Mouse (Mus musculus): ENCODE measurements around the gene Hoxb4.

Gene Hoxb4

DNA sequence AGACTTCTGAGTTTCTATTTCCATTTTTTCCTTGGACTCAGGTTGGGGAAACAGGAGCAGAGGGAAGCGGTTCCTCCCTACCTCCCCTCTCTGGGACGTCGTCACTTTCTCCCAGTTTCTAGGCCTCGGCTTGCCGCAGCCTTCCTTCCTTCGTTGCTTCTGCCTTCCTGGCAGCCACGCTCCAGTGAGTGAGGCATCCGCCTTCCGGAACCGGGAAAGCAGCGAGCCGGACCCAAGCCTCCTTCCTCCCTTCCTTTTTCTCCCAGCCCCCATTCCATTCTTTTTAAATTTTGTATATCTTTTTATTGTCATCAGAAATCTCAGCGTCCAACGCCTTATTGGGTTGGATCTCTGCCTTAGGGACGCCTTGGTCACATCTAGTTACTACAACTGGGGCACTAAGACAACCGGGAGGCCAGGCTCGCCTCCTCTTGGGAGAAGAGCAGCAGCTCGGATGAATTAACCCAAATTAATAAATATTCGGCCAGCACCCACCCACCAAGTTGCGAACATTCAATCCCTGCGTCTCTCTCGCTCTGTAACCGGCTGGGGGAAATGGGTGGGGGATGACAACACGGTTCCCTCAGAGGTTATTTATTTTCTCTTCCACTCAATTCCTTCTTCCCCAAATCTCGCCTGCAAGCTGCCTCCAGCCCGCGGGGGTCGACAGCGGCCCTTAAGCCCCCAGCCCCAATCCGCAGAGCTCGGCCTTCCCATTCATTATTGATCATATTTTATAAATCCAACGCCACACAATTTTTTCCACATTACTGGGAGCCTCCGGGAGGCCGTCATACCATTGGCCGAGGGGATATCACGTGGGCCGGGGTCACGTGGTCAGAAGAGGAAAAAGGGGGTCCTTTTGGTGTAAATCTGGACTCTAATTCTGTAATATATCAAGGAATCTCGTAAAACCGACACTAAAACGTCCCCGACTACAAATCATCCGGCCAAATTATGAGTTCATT, 32.0 kb upstream of the Hoxb4 start, which contains the start of gene Hoxb7:
Hoxb7 (plus strand) TSS at position 853 of the 968 bp plus-strand sequence.
- DNase-seq: no peak

GRCm38 (mm10) chr11:96286739-96287385, 31.2 kb upstream of the Hoxb4 start:
- DNase-seq: no peak

DNA sequence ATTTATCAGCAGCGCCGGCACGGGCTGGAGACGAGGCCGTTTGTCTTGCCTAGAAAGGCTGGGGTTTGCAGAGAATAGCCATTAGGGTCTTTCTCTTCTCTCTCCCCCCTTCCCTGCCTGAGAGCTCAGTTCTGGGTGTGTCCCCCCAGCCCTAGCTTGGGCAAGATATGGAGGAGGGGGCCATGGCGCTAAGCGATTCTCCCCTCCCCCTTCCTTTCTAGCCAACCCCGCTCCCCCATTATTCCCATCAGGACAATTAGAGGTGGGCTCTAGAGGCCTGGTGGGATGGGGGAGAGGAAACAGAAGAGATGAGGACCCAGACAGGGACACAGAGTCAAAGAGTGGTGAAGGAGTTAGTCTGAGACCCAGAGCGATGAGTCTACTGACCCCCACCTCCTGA, 30.7 kb upstream of the Hoxb4 start:
- DNase-seq: no peak

- no peak for DNase-seq
Measured at GRCm38 (mm10) chr11:96288455-96289221, 29.4 kb upstream of the Hoxb4 start.

DNA sequence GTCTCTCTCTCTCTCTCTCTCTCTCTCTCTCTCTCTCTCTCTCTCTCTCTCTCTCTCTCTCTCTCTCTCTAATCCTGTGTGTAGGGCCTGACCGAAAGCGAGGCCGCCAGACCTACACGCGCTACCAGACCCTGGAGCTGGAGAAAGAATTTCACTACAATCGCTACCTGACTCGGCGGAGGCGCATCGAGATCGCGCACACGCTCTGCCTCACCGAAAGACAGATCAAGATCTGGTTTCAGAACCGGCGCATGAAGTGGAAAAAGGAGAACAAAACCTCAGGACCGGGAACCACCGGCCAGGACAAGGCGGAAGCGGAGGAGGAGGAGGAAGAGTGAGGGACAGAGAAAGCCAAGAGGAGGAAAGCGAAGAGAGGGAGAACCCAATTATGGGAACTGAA, 28.8 kb upstream of the Hoxb4 start:
- no peak for DNase-seq

DNA sequence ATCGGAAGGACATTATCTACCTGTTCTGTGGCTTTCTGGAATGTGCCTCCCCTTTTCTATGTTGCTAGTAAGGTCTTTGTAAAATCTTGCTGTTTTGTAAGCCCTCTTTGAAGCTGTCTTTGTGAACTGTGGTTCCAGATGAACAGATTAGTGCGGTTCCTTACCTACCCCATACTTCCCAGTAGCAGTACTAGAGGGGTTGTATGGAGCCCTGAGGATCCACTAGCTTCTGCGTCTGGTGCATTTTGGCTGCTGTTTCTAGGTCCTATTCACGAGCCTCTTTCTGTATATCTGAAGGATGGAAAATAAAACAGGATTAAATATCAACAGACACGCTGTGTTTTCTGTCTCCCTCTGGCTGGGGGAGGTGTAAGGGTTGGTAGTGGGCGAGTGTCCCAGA, 28.2 kb upstream of the Hoxb4 start:
- DNase-seq: no peak

DNA sequence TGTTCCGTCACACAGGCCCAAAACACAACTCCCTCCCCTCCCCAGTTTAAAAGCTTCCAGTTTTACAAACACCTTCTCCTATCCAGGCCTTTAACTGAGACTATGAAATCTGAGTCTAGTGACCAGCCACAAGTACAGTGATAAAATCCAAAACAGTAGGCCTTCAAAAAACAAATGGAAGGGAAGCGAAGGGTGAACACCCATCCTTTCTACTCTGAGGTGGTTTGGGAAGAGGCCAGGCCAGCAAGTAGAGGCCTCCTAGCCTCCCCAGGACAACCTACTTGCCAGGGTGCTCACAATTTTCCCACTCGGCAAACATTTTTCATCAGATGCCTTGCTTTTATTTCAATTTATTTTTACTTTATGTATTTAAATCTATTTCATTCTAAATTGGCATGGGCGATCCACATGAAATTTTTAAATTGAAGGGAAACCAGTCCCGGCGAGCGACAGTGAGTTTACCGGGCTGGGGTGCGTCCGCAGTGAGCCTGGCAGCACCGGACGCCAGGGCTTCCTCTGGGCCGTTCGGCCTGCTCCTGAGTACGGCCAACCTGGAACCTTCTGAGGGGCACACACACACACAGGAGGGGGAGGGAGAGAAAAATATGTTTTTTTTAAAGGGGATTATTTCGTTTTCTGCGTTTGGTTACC, 27.2 kb upstream of the Hoxb4 start:
- no peak for DNase-seq

- DNase-seq: no peak
Measured at GRCm38 (mm10) chr11:96291681-96292564, 26.1 kb upstream of the Hoxb4 start, which contains the start of gene Hoxb6. Gene Hoxb6 (plus strand): TSS chr11:96292476.

DNA sequence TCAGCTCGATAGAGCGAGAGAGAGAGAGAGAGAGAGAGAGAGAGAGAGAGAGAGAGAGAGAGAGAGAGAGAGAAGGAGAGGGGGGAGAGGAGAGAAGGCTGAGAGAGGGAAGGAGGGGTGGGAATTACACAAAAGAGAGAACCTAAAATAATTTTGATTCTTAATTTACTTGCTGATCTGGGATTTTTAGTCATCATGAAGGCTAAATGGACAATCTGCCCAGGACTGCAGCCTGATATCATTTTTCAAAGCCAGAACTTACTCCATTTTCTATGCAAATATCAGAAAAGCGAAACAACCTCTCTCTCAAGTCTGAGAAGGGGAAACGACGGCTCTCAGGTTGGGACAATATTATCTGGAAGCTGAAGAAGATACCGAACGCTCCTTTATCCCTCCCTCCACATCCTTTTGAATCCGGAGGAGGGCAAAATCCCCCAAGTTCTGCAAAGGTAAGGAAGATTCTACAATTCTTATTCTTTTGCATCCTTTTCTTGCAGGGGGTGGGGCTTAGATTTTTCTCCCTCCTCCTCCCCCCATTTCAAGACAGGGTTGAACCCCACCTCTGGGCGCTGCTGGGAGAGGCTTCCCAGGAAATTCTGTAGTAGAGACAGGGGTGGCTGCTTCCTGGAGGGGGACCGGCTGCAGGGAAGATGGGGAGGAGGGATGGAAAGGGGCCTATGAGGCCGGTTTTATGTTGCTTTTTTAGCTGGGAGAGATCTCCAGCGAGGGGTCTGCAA, 25.3 kb upstream of the Hoxb4 start:
- no peak for DNase-seq

DNA sequence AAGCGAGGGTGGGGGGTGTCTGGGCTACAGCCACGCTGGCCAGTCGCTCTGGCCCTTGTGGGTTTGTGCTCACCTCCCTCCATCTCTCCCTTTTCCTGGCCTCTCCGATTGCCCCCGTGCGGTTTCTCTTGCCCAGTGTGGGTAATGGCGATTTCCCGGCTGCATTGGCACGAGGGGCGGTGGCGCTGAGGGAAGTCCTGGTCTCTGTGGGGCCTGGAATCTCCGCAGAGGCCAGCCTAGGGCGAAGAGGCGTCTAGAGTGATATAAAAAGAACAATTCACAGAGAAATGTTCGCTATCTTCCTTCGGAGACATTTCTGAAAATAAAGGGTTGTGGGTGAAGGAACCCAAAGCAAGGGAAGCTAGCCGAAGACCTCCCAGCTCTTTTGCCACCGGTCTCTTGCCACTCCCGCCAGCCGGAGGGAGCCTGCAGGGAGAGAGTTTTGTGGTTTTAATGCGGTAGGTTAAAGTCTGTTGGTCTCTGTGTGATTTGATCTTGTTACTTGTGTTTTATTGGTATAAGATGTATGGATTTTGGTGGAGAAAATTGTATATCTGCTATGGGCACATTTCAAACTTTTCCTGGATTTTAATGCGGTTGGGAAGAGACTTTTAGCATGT, 24.7 kb upstream of the Hoxb4 start:
- DNase-seq: no peak

DNA sequence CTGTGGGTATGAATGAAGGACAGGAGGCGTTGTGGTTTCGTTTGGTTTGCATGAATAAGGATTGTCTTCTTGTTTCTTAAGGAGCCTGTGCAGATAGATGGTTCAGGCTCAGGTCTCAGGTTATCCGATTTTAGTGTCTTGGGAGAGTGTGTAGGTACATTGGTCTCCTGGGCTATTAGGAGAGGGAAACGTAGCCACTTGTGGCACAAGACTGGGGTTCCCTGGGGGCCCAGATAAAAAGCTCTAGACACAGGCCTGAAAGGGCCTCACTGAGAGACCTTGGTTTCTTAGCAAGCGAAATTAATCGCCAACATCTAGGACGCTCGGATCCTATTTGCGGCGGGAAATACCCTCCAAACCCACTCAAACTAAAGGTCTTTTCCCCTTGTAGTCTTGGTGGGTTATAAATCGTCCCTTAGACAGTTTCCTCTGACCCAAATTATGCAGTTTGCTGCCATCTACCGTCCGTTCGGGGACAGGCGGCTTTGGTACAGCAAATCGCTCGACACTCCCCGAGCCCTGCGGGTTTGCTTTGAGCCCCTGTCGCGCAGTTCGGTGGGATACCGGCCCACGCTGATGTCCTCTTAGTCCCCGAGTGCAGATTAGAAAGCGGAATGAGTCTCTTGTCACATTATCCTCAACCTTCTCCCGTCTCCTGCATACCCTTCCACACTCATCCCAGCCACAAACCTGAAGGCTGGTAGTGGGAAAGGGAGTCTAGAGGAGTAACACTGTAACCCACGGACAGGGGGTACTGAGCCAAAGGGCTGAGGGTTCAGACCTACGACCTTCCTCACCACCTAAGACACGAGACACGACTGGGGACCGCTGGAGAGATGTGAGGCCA, 23.6 kb upstream of the Hoxb4 start:
- DNase-seq: no peak

DNA sequence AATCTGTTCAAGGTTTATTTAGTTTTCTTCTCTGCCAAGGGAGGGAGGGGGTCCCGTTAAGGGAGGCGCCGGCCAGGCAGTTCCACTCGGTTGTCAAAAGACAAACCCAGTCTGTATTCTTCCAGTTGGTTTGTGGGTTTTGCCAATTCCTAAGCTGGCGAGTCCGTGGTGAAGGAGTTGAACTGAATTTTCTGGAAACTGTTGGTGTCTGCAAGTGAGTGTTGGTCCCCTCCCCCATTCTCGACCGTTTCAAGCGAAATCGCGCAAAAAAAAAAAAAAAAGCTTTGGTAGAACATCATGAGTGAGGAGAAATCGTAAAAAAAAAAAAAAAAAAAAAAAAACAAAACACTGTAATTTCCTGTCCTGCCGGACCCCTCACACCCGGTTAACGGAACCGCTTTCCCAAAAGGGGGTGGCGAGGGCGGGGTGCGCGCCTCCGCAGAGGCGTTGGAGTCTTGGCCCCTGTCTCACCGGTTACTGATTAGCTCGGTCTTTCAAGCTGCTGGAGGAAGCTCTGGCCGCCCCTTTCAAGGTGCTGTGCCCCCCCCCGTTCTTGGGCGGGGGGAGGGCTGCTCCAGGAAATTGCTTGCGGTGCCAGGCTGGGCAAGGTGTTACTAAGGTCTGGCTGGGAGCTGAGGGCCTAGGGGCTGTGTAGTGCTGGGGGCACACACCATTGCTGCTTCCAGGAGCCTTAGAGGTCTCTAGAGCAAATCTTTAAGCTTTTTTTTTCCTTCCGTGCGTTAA, 22.8 kb upstream of the Hoxb4 start:
- no peak for DNase-seq

DNA sequence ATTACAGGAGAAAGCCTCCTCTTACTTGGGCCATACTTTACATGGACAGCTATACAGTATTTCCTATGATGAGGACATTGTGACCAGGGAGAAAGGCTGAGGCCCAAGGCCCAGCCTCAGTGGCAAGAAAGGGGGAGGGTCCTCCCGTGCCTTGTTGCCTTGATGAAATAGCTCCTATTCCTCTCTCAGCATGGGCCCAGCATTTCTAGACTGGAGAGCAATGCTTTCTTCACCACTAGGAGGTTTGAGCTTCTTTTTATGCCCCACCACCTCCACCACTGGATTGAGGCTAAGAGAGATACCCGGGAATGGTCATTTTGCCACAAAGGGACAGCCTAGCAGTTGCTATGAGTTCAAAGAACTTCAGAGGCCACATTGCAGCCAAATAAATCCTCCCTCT, 21.1 kb upstream of the Hoxb4 start:
- no peak for DNase-seq

GRCm38 (mm10) chr11:96297428-96297827, 20.6 kb upstream of the Hoxb4 start:
- no peak for DNase-seq

- no peak for DNase-seq
Measured at GRCm38 (mm10) chr11:96297968-96298635, 20.0 kb upstream of the Hoxb4 start.

GRCm38 (mm10) chr11:96298895-96299667, 19.0 kb upstream of the Hoxb4 start:
- DNase-seq: no peak

DNA sequence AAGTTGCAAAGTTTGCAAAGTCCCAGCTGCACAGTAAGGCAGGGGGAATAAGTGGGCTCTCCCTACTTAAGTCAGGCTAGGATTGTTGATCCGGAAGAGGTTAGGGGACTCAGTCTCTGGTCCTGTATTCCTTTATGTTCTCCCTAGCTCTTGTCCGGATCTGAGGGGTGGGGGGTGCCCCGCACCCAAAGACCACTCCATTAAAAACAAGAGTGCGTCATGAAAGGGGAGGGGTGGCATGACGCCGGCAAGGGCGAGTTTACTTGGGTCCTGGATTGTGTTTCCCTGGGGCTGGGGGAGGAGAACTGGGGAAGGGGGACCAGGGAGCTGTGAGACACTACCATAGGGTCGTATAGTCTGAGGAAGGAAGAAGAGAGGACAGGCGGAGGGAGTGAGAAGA, 18.3 kb upstream of the Hoxb4 start:
- DNase-seq: no peak

All from cerebellum, adult 11-12 months (tissue).